In the genomic region with DNA sequence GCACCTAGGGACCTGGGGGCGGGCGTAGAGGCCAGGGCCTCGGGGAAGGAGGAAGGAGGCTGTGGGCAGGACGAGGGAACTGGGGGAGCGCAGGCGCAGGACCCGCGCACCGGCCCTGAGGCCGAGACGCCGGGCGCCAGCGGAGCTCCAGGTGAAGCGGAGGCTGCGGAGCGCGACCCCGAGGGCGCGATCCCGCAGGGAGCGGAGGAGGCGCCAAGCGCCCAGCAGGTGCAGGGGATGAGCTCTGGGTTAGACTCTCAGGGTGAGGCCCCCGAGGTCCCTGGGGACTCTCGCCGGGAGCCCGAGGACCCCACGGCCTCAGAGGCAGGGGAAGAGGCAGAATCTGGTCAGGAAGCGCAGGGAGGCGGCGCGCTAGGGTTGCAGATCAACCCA, we compare ENCODE assay signal across 8 mouse cellular contexts. TPM values are rescaled to one million over a fixed set of nuclear protein-coding genes. Genes with fewer than 3 reads are reported as not detected.
DNase-seq lines count a peak whose midpoint lies in the region; ATAC-seq and TF ChIP-seq lines count a peak whose summit lies in the region.

No protein-coding gene starts in this region.

- peak in 1 of 2 experiments; percentile 16 for DNase-seq in left cerebral cortex, adult 2 months (ENCODE audit: extremely low spot score in 1 of 2, low spot score in 2 of 2)
- no peak for DNase-seq in left cerebral cortex, postnatal 36 days (ENCODE audit: low spot score in 2 of 2)
- DNase-seq in right cerebral cortex, postnatal 25 days = no peak
- DNase-seq in left cerebral cortex, postnatal 25 days (ENCODE audit: low spot score in 2 of 2) = no peak

- ATAC-seq in forebrain, embryonic 12.5 days (ENCODE audit: low FRiP score) = no peak
- no peak for ATAC-seq in limb, embryonic 15.5 days (ENCODE audit: insufficient number of reproducible peaks, low FRiP score, low TSS enrichment, low read depth)
- no peak for ATAC-seq in neural tube, embryonic 15.5 days (ENCODE audit: low FRiP score)
- no peak for ATAC-seq in frontal cortex, adult (ENCODE audit: low TSS enrichment)

- peak overlapping the region; percentile 32 for H3K4me3 ChIP-seq in left cerebral cortex, adult 2 months
- peak overlapping the region; percentile 51 for H3K4me3 ChIP-seq in forebrain, embryonic 12.5 days (replicated peaks)
- H3K4me3 ChIP-seq in limb, embryonic 15.5 days = peak overlapping the region; percentile 49
- H3K4me3 ChIP-seq in neural tube, embryonic 15.5 days (replicated peaks) = peak overlapping the region; percentile 45

- peaks cover 15% of the 10 kb centered on the region for H3K4me1 ChIP-seq in forebrain, embryonic 12.5 days
- peaks cover 17% of the 10 kb centered on the region for H3K4me1 ChIP-seq in limb, embryonic 15.5 days
- peaks cover 18% of the 10 kb centered on the region for H3K4me1 ChIP-seq in neural tube, embryonic 15.5 days

- no peaks in the 10 kb centered on the region for H3K36me3 ChIP-seq in forebrain, embryonic 12.5 days (replicated peaks)
- no peaks in the 10 kb centered on the region for H3K36me3 ChIP-seq in limb, embryonic 15.5 days
- no peaks in the 10 kb centered on the region for H3K36me3 ChIP-seq in neural tube, embryonic 15.5 days

- intact Hi-C loops in left cerebral cortex, adult 2 months (cut with DNase I) = no loop called here
- intact Hi-C loops in left cerebral cortex, postnatal 36 days (cut with DNase I) = no loop called here
- intact Hi-C loops in left cerebral cortex, postnatal 25 days (cut with DNase I) = no loop called here

- H3K9ac ChIP-seq in forebrain, embryonic 12.5 days = peak overlapping the region; percentile 55
- peak overlapping the region; percentile 35; the same call in 1 of the 2 replicates for H3K9ac ChIP-seq in limb, embryonic 15.5 days
- peak overlapping the region; percentile 5; the same call in 1 of the 2 replicates for H3K9ac ChIP-seq in neural tube, embryonic 15.5 days (replicated peaks)

- H3K4me2 ChIP-seq in forebrain, embryonic 12.5 days = peak overlapping the region; percentile 83
- peak overlapping the region; percentile 92 for H3K4me2 ChIP-seq in limb, embryonic 15.5 days
- H3K4me2 ChIP-seq in neural tube, embryonic 15.5 days = peak overlapping the region; percentile 75

- H3K27ac ChIP-seq in left cerebral cortex, adult 2 months = no peak overlapping the region
- H3K27ac ChIP-seq in forebrain, embryonic 12.5 days = no peak overlapping the region
- no peak overlapping the region for H3K27ac ChIP-seq in limb, embryonic 15.5 days
- no peak overlapping the region for H3K27ac ChIP-seq in neural tube, embryonic 15.5 days (replicated peaks)

- peaks cover 57% of the 10 kb centered on the region for H3K27me3 ChIP-seq in forebrain, embryonic 12.5 days
- peaks cover 51% of the 10 kb centered on the region for H3K27me3 ChIP-seq in limb, embryonic 15.5 days
- H3K27me3 ChIP-seq in neural tube, embryonic 15.5 days (replicated peaks) = peaks cover 43% of the 10 kb centered on the region

- no peaks in the 10 kb centered on the region for H3K9me3 ChIP-seq in forebrain, embryonic 12.5 days
- no peaks in the 10 kb centered on the region for H3K9me3 ChIP-seq in limb, embryonic 15.5 days
- no peaks in the 10 kb centered on the region for H3K9me3 ChIP-seq in neural tube, embryonic 15.5 days (replicated peaks)

- under 1% methylated on average over 34 of the region's 34 CpGs for WGBS in forebrain, embryonic 12.5 days
- WGBS in limb, embryonic 15.5 days = under 1% methylated on average over 32 of the region's 34 CpGs
- 2% methylated on average over 32 of the region's 34 CpGs for WGBS in neural tube, embryonic 15.5 days

- TF ChIP-seq CTCF in left cerebral cortex, adult 2 months (IDR thresholded peaks at IDR 0.05) = no peak

RNA-seq across cellular contexts. Expression of gene Clic6, which starts 13.0 kb away (rescaled TPM):
- total RNA-seq in left cerebral cortex, adult 2 months (2021) = 1 to 10 TPM; 1.7 to 2.6 TPM
- total RNA-seq in left cerebral cortex, postnatal 36 days (2021) = 1 to 10 TPM in 1 of 2 experiments, under 1 TPM in 1; 0.62 to 2.1 TPM
- 5.1 and 8.0 TPM in 2 replicates for polyA plus RNA-seq in forebrain, embryonic 12.5 days (2016; fragmentation: Nextera tagmentation; extraction: Ambion mirVana)
- 1.1 and 1.4 TPM in 2 replicates for polyA plus RNA-seq in limb, embryonic 15.5 days (2015; fragmentation: Nextera tagmentation; extraction: Ambion mirVana)
- 0.50 and 3.5 TPM in 2 replicates for polyA plus RNA-seq in neural tube, embryonic 15.5 days (2015; fragmentation: Nextera tagmentation; extraction: Ambion mirVana)
- total RNA-seq in left cerebral cortex, postnatal 25 days (2021) = 1 to 10 TPM; 2.7 to 3.4 TPM

RNA-seq across cellular contexts. Expression of gene Rcan1, which starts 27.9 kb away (rescaled TPM):
- total RNA-seq in left cerebral cortex, adult 2 months (2021) = 10 to 100 TPM; 57.0 to 63.6 TPM
- 10 to 100 TPM; 55.4 to 60.9 TPM for total RNA-seq in left cerebral cortex, postnatal 36 days (2021)
- 40.9 and 43.1 TPM in 2 replicates for polyA plus RNA-seq in forebrain, embryonic 12.5 days (2016; fragmentation: Nextera tagmentation; extraction: Ambion mirVana)
- polyA plus RNA-seq in limb, embryonic 15.5 days (2015; fragmentation: Nextera tagmentation; extraction: Ambion mirVana) = 39.9 and 41.2 TPM in 2 replicates
- 67.1 and 79.4 TPM in 2 replicates for polyA plus RNA-seq in neural tube, embryonic 15.5 days (2015; fragmentation: Nextera tagmentation; extraction: Ambion mirVana)
- 10 to 100 TPM; 60.4 to 63.9 TPM for total RNA-seq in left cerebral cortex, postnatal 25 days (2021)

Comparison
In these comparisons a context has a peak if more than half of its experiments do, and no peak if none do; other contexts are left out.
1. H3K9ac ChIP-seq: peak in every context shown above with its lines; median percentile 55 in forebrain, embryonic 12.5 days; 35 in limb, embryonic 15.5 days; 5 in neural tube, embryonic 15.5 days.